Mouse (Mus musculus) C2C12 (cell line): ENCODE data around the gene Lsm10. TPM values are rescaled to one million over a fixed set of nuclear protein-coding genes. Genes with fewer than 3 reads are reported as not detected.
A peak's percentile ranks its signal among the peaks of the same experiment; 100 is the strongest.

Experiments
- H3K27me3 ChIP-seq: one replicate; pipeline ENCODE4 v1.6.1; 2011; ENCODE audit not compliant: control insufficient read depth, insufficient read depth, insufficient read length
- H3K36me3 ChIP-seq: one replicate; pipeline ENCODE4 v1.6.1; 2011; ENCODE audit not compliant: control insufficient read depth, insufficient read depth
- H3K4me3 ChIP-seq: one replicate; pipeline ENCODE4 v1.5.1; 2011; ENCODE audit warnings: mild to moderate bottlenecking, control low read depth; ENCODE audit not compliant: poor library complexity, insufficient read depth, severe bottlenecking
- H3K79me2 ChIP-seq: one replicate; pipeline ENCODE4 v1.6.1; 2011; ENCODE audit not compliant: control insufficient read depth, insufficient read depth
- H3K79me3 ChIP-seq: one replicate; pipeline ENCODE4 v1.6.1; 2011; ENCODE audit warnings: low read depth, control low read depth
- H3ac ChIP-seq: one replicate; pipeline ENCODE3; 2011; ENCODE audit warnings: low read depth; ENCODE audit not compliant: control insufficient read depth, insufficient read length
- CEBPB ChIP-seq: IDR thresholded peaks from one replicate; pipeline ENCODE4 v1.6.1; 2011; ENCODE audit warnings: low read depth, mild to moderate bottlenecking, control low read depth, moderate library complexity
- CTCF ChIP-seq: IDR thresholded peaks from one replicate; pipeline ENCODE4 v1.5.1; 2011; ENCODE audit not compliant: control insufficient read depth, insufficient read depth, insufficient read length
- FOSL1 ChIP-seq: IDR thresholded peaks from one replicate; pipeline ENCODE4 v1.8.0; 2011; ENCODE audit warnings: mild to moderate bottlenecking, low read length; ENCODE audit not compliant: poor library complexity, insufficient read depth, severe bottlenecking
- MAX ChIP-seq: IDR thresholded peaks from one replicate; pipeline ENCODE4 v1.6.1; 2011; ENCODE audit warnings: mild to moderate bottlenecking, control low read depth
- MYOD1 ChIP-seq: IDR thresholded peaks from one replicate; pipeline ENCODE4 v1.6.1; 2011; ENCODE audit warnings: low read depth; ENCODE audit not compliant: control insufficient read depth, insufficient read length
- MYOG ChIP-seq: IDR thresholded peaks from one replicate; pipeline ENCODE4 v1.6.1; 2011; ENCODE audit not compliant: control insufficient read depth, insufficient read length; ENCODE audit errors: extremely low read depth
- USF1 ChIP-seq: IDR thresholded peaks from one replicate; pipeline ENCODE4 v1.6.1; 2011; ENCODE audit warnings: low read depth, mild to moderate bottlenecking, control low read depth, moderate library complexity
- polyA plus RNA-seq: library from polyadenylated mRNA; unstranded; fragments of >200 nt; fragmentation: generic; extraction: Trizol; gene quantifications from one replicate; pipeline ENCODE4 v1.2.1, GENCODE M21; 2012; ENCODE audit warnings: missing spikeins

The Lsm10 gene
- polyA plus RNA-seq, 1 experiment, result 37.9 TPM

DNA sequence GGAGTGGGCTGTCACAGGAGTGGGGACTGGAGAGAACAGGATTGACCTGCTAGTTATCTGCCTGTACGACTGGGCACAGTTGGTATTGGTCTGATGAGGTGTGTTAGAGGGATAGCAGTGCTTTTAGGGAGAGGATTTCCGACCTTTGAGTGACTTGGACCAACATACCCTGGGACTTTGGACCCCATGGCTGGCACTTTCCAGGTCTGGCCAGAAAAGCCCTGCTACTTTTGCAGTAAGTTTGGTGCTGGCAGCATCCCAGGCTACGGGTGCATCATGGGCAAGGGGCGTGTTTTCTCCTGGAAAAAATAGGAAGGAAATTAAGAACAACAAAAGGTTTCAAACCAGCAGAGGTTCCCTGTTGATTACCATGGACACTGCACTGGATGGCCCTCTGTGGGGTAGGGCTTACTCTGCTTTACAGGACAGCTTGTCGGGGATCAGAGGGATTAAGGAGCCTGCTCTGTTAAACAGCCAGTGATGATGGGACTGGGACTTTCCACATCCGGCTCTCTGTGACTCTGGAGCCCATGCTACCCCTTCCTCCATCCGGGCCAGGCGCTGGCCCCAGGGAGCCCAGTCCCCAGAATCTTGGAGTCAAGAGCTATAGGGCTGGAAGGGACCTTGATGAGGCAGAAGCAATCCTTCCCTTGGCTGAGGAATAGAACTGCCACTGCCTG, 11.8 kb downstream of the Lsm10 start:
- no peak for TF ChIP-seq MAX
- no peak for TF ChIP-seq MYOD1
- no peak for TF ChIP-seq CTCF
- no peak for TF ChIP-seq CEBPB
- TF ChIP-seq FOSL1, result no peak
- no peak for TF ChIP-seq USF1
- TF ChIP-seq MYOG, result no peak
- peaks cover 62% of the 10 kb centered on the region for H3K79me3 ChIP-seq
- H3K79me2 ChIP-seq, result peaks cover 79% of the 10 kb centered on the region
- no peaks in the 10 kb centered on the region for H3K27me3 ChIP-seq
- no peak overlapping the region for H3ac ChIP-seq
- no peaks in the 10 kb centered on the region for H3K36me3 ChIP-seq
- no peak overlapping the region for H3K4me3 ChIP-seq

DNA sequence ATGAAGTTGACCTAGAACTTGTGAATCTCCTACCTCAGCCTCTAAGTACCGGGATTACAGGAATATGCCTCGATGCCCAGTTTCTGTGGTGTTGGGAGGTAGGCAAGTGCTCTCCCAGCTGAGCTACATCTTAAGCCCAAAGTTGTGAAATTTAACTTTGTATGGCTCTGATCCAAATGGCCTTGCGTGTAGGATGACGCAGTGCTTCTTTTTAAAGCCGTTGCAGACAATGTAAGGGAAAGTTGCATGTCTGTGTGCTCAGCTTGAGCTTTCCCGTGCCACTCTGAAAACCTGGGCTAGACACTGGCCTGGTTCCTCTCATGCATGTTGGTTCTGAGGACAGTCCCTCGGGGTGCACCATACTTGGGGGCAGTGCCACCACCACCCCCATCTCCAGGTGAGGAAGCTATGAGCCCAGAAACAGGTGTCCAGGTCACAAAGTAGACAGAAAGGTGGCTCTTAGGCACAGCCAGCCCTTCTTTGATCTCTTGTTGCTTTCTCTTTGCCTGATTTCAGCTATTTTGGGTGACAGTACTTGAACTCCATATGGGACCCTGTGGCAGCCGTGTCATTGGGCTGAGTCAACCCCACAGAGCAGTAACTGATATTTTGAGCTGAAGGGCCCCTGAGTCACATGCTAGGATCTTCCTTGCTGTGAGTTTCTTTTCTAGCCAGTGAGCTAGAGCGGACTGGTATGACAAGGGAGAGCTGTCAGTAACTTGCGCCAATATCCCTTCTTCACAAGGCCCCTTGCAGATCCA, 13.4 kb downstream of the Lsm10 start:
- peaks cover 6% of the 10 kb centered on the region for H3K36me3 ChIP-seq
- H3K4me3 ChIP-seq, result no peak overlapping the region
- peak overlapping the region; percentile 68 for H3ac ChIP-seq
- H3K79me2 ChIP-seq, result peaks cover 86% of the 10 kb centered on the region
- H3K79me3 ChIP-seq, result peaks cover 62% of the 10 kb centered on the region
- TF ChIP-seq USF1, result peak; percentile 41
- no peak for TF ChIP-seq MYOG
- peak; percentile 34 for TF ChIP-seq MAX
- TF ChIP-seq MYOD1, result peak; percentile 21
- TF ChIP-seq FOSL1, result no peak
- no peaks in the 10 kb centered on the region for H3K27me3 ChIP-seq

DNA sequence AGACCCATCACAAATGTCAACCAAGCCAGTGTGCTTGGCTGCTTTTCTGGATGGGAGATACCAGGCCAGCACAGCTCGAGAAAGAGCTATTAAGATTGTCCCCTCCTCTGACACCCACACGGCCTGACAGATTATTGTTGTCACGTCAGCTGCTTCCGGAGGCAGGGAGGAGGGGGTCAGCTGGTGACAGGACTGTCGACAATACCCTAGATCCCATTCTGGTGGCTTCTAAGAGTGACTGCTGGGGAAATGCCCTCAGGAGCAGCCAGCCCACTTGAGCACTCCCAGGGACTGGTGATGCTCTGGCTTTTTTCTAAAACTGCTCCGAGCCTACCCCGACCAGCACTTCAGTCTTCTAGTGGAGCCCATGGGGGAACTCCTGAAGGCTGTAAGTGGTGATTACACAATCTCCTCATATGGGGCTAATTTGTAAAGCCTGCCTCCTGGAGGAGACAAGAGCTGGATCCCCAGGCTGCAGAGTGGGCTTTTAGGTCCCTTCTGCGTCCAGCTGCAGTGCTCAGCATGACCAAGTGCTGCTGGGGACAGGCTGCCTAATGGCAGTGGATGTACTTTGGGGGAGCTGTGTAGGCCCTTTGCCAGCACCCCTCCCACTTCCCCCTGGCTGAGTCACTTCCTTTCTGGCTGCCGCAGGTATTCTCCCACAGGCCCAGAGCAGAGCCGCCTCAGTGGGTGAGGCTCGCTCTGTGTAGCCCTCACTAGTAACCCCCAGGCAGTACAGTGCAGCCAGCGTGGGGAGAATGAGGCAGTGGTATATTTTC, 14.1 kb downstream of the Lsm10 start:
- TF ChIP-seq MAX (peak; percentile 98), MYOD1 (no peak), MYOG (no peak), CTCF (no peak), USF1 (peak; percentile 93), FOSL1 (peak; percentile 55), CEBPB (peak; percentile 79)
- no peaks in the 10 kb centered on the region for H3K27me3 ChIP-seq
- no peak overlapping the region for H3K4me3 ChIP-seq
- peaks cover 63% of the 10 kb centered on the region for H3K79me3 ChIP-seq
- H3K79me2 ChIP-seq, result peaks cover 86% of the 10 kb centered on the region
- H3K36me3 ChIP-seq, result peaks cover 6% of the 10 kb centered on the region
- peak overlapping the region; percentile 68 for H3ac ChIP-seq

DNA sequence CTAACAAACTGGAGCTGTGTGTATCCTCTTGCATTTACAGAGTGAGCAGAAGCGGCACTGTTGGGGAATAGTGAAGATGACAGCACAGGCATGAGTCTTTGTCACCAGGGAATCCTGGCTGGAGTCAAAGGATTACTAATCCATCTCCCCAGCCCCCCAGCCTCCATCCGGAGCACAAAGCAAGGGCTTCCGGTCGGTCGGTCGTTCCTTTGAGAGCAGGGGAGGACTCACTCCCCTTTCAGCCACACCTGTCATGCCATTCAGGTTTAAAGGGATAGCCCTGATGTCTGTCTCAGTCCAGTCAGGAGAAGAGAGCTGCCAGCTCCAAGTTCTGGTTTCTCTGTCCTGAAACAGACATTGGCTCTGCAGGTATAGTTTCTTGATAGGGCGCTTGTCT, 14.7 kb downstream of the Lsm10 start:
- no peaks in the 10 kb centered on the region for H3K27me3 ChIP-seq
- H3K79me3 ChIP-seq, result peaks cover 58% of the 10 kb centered on the region
- TF ChIP-seq MYOD1 (peak; percentile 94), CEBPB (no peak), MYOG (no peak), MAX (no peak)
- H3K4me3 ChIP-seq, result no peak overlapping the region
- peaks cover 86% of the 10 kb centered on the region for H3K79me2 ChIP-seq
- H3K36me3 ChIP-seq, result peaks cover 6% of the 10 kb centered on the region
- H3ac ChIP-seq, result peak overlapping the region; percentile 9

DNA sequence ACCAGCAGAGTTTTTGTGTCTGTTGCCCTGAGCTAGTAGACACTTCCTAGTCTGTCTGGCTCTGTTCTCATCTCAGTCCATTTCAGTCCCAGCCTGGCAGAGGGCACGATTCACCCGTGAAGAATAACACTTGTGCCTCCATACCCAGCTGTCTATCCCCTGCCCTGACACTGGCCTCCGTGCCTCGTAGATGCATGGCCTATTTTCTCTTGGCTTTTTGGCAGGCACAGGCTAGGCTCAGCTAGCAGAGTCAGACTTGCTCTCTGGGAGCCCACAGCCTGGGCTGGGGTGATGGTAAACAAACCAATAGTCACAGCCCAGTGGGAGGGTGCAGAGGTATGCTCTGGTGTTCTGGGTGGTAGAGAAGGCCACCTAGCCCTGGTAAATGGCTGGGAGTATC, 16.8 kb downstream of the Lsm10 start:
- TF ChIP-seq FOSL1 (no peak), CEBPB (no peak), MYOD1 (no peak), CTCF (no peak), MYOG (no peak), USF1 (no peak), MAX (no peak)
- Histone ChIP-seq H3K36me3 (peaks cover 6% of the 10 kb centered on the region), H3ac (no peak overlapping the region), H3K27me3 (no peaks in the 10 kb centered on the region), H3K79me2 (peaks cover 86% of the 10 kb centered on the region), H3K79me3 (peaks cover 44% of the 10 kb centered on the region), H3K4me3 (no peak overlapping the region)
